Mouse (Mus musculus): Measurements from ENCODE around the gene Gm20422.

Gene Gm20422

GRCm38 (mm10) chr8:69799261-69799660 lies 24.6 kb upstream of the Gm20422 start:
- Histone ChIP-seq H3K4me1 (replicated peaks; ENCODE audit: low read depth, low read length) (peaks cover 15% of the 10 kb centered on the region; the same call in 1 of the 2 replicates), H3K36me3 (ENCODE audit: insufficient read depth, low read length) (peaks cover 100% of the 10 kb centered on the region), H3K9me3 (ENCODE audit: low read length) (no peaks in the 10 kb centered on the region), H3K27me3 (ENCODE audit: insufficient read depth, low read length) (no peaks in the 10 kb centered on the region), H3K4me3 (replicated peaks; ENCODE audit: low read length) (no peak overlapping the region)
- no peak for TF ChIP-seq NANOG (IDR thresholded peaks at IDR 0.05; ENCODE audit: borderline replicate concordance, low read length)
- TF ChIP-seq POU5F1 (IDR thresholded peaks at IDR 0.05; ENCODE audit: borderline replicate concordance, low read length) = no peak
- no peak for TF ChIP-seq CTCF (conservative IDR thresholded peaks at IDR 0.05; ENCODE audit: low read length)

- peaks cover 24% of the 10 kb centered on the region for H3K4me1 ChIP-seq (replicated peaks; ENCODE audit: low read depth, low read length)
- H3K4me3 ChIP-seq (replicated peaks; ENCODE audit: low read length) = no peak overlapping the region
- H3K27me3 ChIP-seq (ENCODE audit: insufficient read depth, low read length) = no peaks in the 10 kb centered on the region
- H3K9me3 ChIP-seq (ENCODE audit: low read length) = no peaks in the 10 kb centered on the region
- TF ChIP-seq CTCF (conservative IDR thresholded peaks at IDR 0.05; ENCODE audit: low read length) = no peak
- no peak for TF ChIP-seq NANOG (IDR thresholded peaks at IDR 0.05; ENCODE audit: borderline replicate concordance, low read length)
- H3K36me3 ChIP-seq (ENCODE audit: insufficient read depth, low read length) = peaks cover 100% of the 10 kb centered on the region
Measured at GRCm38 (mm10) chr8:69797661-69798060, 23.0 kb upstream of the Gm20422 start.

- Histone ChIP-seq H3K27me3 (ENCODE audit: insufficient read depth, low read length) (no peaks in the 10 kb centered on the region), H3K4me3 (replicated peaks; ENCODE audit: low read length) (no peak overlapping the region), H3K36me3 (ENCODE audit: insufficient read depth, low read length) (peaks cover 98% of the 10 kb centered on the region), H3K4me1 (replicated peaks; ENCODE audit: low read depth, low read length) (peaks cover 32% of the 10 kb centered on the region), H3K9me3 (ENCODE audit: low read length) (no peaks in the 10 kb centered on the region)
- TF ChIP-seq CTCF (conservative IDR thresholded peaks at IDR 0.05; ENCODE audit: low read length) = no peak
- no peak for TF ChIP-seq NANOG (IDR thresholded peaks at IDR 0.05; ENCODE audit: borderline replicate concordance, low read length)
- TF ChIP-seq POU5F1 (IDR thresholded peaks at IDR 0.05; ENCODE audit: borderline replicate concordance, low read length) = no peak
Measured at GRCm38 (mm10) chr8:69796721-69797345, 22.1 kb upstream of the Gm20422 start.

GRCm38 (mm10) chr8:69794901-69795300 lies 20.2 kb upstream of the Gm20422 start:
- TF ChIP-seq CTCF (conservative IDR thresholded peaks at IDR 0.05; ENCODE audit: low read length) = no peak
- TF ChIP-seq POU5F1 (IDR thresholded peaks at IDR 0.05; ENCODE audit: borderline replicate concordance, low read length) = no peak
- no peak for TF ChIP-seq NANOG (IDR thresholded peaks at IDR 0.05; ENCODE audit: borderline replicate concordance, low read length)
- Histone ChIP-seq H3K36me3 (ENCODE audit: insufficient read depth, low read length) (peaks cover 79% of the 10 kb centered on the region), H3K4me3 (replicated peaks; ENCODE audit: low read length) (no peak overlapping the region)

GRCm38 (mm10) chr8:69794096-69794495 lies 19.4 kb upstream of the Gm20422 start:
- TF ChIP-seq NANOG (IDR thresholded peaks at IDR 0.05; ENCODE audit: borderline replicate concordance, low read length) (no peak), CTCF (conservative IDR thresholded peaks at IDR 0.05; ENCODE audit: low read length) (no peak), POU5F1 (IDR thresholded peaks at IDR 0.05; ENCODE audit: borderline replicate concordance, low read length) (no peak)
- H3K27me3 ChIP-seq (ENCODE audit: insufficient read depth, low read length) = no peaks in the 10 kb centered on the region
- H3K9me3 ChIP-seq (ENCODE audit: low read length) = no peaks in the 10 kb centered on the region

More at GRCm38 (mm10) chr8:69794901-69795300, 20.2 kb upstream of the Gm20422 start:
- no peaks in the 10 kb centered on the region for H3K9me3 ChIP-seq (ENCODE audit: low read length)
- no peaks in the 10 kb centered on the region for H3K27me3 ChIP-seq (ENCODE audit: insufficient read depth, low read length)
- peaks cover 37% of the 10 kb centered on the region for H3K4me1 ChIP-seq (replicated peaks; ENCODE audit: low read depth, low read length)

GRCm38 (mm10) chr8:69793666-69794065 lies 19.0 kb upstream of the Gm20422 start:
- H3K4me3 ChIP-seq (replicated peaks; ENCODE audit: low read length) = no peak overlapping the region
- H3K9me3 ChIP-seq (ENCODE audit: low read length) = no peaks in the 10 kb centered on the region
- peaks cover 66% of the 10 kb centered on the region for H3K36me3 ChIP-seq (ENCODE audit: insufficient read depth, low read length)
- TF ChIP-seq POU5F1 (IDR thresholded peaks at IDR 0.05; ENCODE audit: borderline replicate concordance, low read length) (no peak), NANOG (IDR thresholded peaks at IDR 0.05; ENCODE audit: borderline replicate concordance, low read length) (no peak), CTCF (conservative IDR thresholded peaks at IDR 0.05; ENCODE audit: low read length) (no peak)
- no peaks in the 10 kb centered on the region for H3K27me3 ChIP-seq (ENCODE audit: insufficient read depth, low read length)
- peaks cover 47% of the 10 kb centered on the region for H3K4me1 ChIP-seq (replicated peaks; ENCODE audit: low read depth, low read length)

More at GRCm38 (mm10) chr8:69794096-69794495, 19.4 kb upstream of the Gm20422 start:
- no peak overlapping the region for H3K4me3 ChIP-seq (replicated peaks; ENCODE audit: low read length)
- peaks cover 71% of the 10 kb centered on the region for H3K36me3 ChIP-seq (ENCODE audit: insufficient read depth, low read length)
- H3K4me1 ChIP-seq (replicated peaks; ENCODE audit: low read depth, low read length) = peaks cover 45% of the 10 kb centered on the region

- H3K27me3 ChIP-seq (ENCODE audit: insufficient read depth, low read length) = no peaks in the 10 kb centered on the region
- TF ChIP-seq CTCF (conservative IDR thresholded peaks at IDR 0.05; ENCODE audit: low read length) (no peak), NANOG (IDR thresholded peaks at IDR 0.05; ENCODE audit: borderline replicate concordance, low read length) (no peak), POU5F1 (IDR thresholded peaks at IDR 0.05; ENCODE audit: borderline replicate concordance, low read length) (no peak)
- peaks cover 41% of the 10 kb centered on the region for H3K4me1 ChIP-seq (replicated peaks; ENCODE audit: low read depth, low read length)
- H3K4me3 ChIP-seq (replicated peaks; ENCODE audit: low read length) = peak overlapping the region; percentile 96
- H3K36me3 ChIP-seq (ENCODE audit: insufficient read depth, low read length) = peaks cover 45% of the 10 kb centered on the region
- H3K9me3 ChIP-seq (ENCODE audit: low read length) = no peaks in the 10 kb centered on the region
Measured at GRCm38 (mm10) chr8:69791415-69792068, 16.9 kb upstream of the Gm20422 start.

- Histone ChIP-seq H3K9me3 (ENCODE audit: low read length) (no peaks in the 10 kb centered on the region), H3K27me3 (ENCODE audit: insufficient read depth, low read length) (no peaks in the 10 kb centered on the region), H3K4me3 (replicated peaks; ENCODE audit: low read length) (peak within 1 kb of the TSS; percentile 96), H3K36me3 (ENCODE audit: insufficient read depth, low read length) (peaks cover 38% of the 10 kb centered on the region), H3K4me1 (replicated peaks; ENCODE audit: low read depth, low read length) (peaks cover 40% of the 10 kb centered on the region)
- TF ChIP-seq CTCF (conservative IDR thresholded peaks at IDR 0.05; ENCODE audit: low read length) = no peak
- no peak for TF ChIP-seq NANOG (IDR thresholded peaks at IDR 0.05; ENCODE audit: borderline replicate concordance, low read length)
- no peak for TF ChIP-seq POU5F1 (IDR thresholded peaks at IDR 0.05; ENCODE audit: borderline replicate concordance, low read length)
Measured at GRCm38 (mm10) chr8:69790773-69791367, 16.2 kb upstream of the Gm20422 start, which contains the start of the genes Atp13a1 and Zfp866. TSS of gene Atp13a1 (plus strand) at chr8:69791163. TSS of gene Zfp866 (minus strand) at chr8:69791178.
